8 mouse cellular contexts compared by ENCODE assay signal in the genomic region with DNA sequence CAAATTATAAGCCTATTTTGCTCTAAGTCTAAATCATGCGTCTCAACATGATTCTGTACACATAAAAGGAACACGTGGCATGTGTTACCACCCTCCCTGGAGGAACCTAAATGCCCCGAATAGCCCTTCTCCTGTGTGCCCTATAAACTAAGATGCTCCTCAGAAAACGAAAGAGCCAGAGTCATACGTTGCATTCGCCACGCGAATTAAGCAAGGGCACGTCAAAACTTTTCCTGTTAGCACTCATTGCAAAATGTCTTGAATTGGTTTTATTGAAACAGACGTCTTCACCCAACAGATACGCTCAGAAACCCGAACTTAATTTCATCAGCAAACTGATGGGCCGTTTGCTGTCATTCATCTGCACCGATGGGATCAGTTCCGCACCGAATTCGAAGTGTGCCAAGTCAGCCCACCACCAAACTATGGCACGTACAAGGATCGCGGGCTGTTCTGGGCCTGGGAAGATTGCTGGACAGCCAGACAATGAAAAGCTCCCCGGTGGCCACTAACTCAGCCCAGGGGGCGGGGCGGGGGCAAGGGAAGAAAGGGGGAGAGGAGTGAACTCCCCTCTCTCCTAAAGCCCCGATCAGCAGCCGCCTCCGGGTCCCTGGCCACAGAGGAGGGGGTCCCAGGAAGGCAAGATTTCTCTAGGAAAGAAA. TPM values are rescaled to one million over a fixed set of nuclear protein-coding genes. Genes with fewer than 3 reads are reported as not detected.
DNase-seq lines count a peak whose midpoint lies in the region; ATAC-seq and TF ChIP-seq lines count a peak whose summit lies in the region.

No protein-coding gene starts in this region.

- peaks cover 8% of the 10 kb centered on the region for H3K4me1 ChIP-seq in bone marrow macrophage, adult 2 months (ENCODE audit: control insufficient read depth, insufficient read depth, low read length)
- H3K4me1 ChIP-seq in heart, adult 2 months (ENCODE audit: control insufficient read depth, insufficient read depth, low read length) = peaks cover 5% of the 10 kb centered on the region; the same call in 1 of the 2 replicates
- peaks cover 20% of the 10 kb centered on the region for H3K4me1 ChIP-seq in kidney, embryonic 16.5 days (ENCODE audit: insufficient read depth, low read length)

- H3K9me3 ChIP-seq in kidney, embryonic 16.5 days (ENCODE audit: low read length) = no peaks in the 10 kb centered on the region

- ATAC-seq in kidney, embryonic 16.5 days (ENCODE audit: low FRiP score, low TSS enrichment) = peak; percentile 23; the same call in 1 of the 2 replicates

- TF ChIP-seq CTCF in bone marrow macrophage, adult 2 months (IDR thresholded peaks at IDR 0.05; ENCODE audit: low read depth, low read length) = no peak
- TF ChIP-seq CTCF in heart, adult 2 months (IDR thresholded peaks at IDR 0.05) = no peak

- WGBS in heart, adult 2 months = 7% methylated on average over 25 of the region's 26 CpGs
- under 1% methylated on average over 26 of the region's 26 CpGs for WGBS in kidney, embryonic 16.5 days

- DNase-seq in gastrocnemius, postnatal 14 days = peak; percentile 64
- DNase-seq in gastrocnemius, postnatal 36 days = no peak
- peak; percentile 45 to 67 for DNase-seq in heart, adult 2 months
- peak; percentile 80 for DNase-seq in mesoderm, embryonic 11.5 days (ENCODE audit: low read depth, low spot score)
- DNase-seq in thymus, postnatal 25 days = peak; percentile 5
- no peak for DNase-seq in layer of hippocampus, postnatal 36 days

- TF ChIP-seq POLR2A in bone marrow macrophage, adult 2 months (IDR thresholded peaks at IDR 0.05; ENCODE audit: borderline replicate concordance, low read depth, low read length) = no peak
- TF ChIP-seq POLR2A in heart, adult 2 months (IDR thresholded peaks at IDR 0.05; ENCODE audit: insufficient read depth, low read depth, low read length) = no peak

- no peak overlapping the region for H3K27ac ChIP-seq in bone marrow macrophage, adult 2 months (ENCODE audit: insufficient read depth, low read depth, low read length)
- peak overlapping the region; percentile 87 for H3K27ac ChIP-seq in heart, adult 2 months
- peak overlapping the region; percentile 89 for H3K27ac ChIP-seq in kidney, embryonic 16.5 days (ENCODE audit: low read length)

- peak overlapping the region; percentile 70 for H3K9ac ChIP-seq in heart, adult 2 months (ENCODE audit: low read depth, low read length)
- peak overlapping the region; percentile 78 for H3K9ac ChIP-seq in kidney, embryonic 16.5 days (replicated peaks; ENCODE audit: low read length)

- H3K36me3 ChIP-seq in heart, adult 2 months (ENCODE audit: control insufficient read depth, insufficient read depth, low read length) = no peaks in the 10 kb centered on the region
- no peaks in the 10 kb centered on the region for H3K36me3 ChIP-seq in kidney, embryonic 16.5 days (ENCODE audit: insufficient read depth, low read length)

- no peaks in the 10 kb centered on the region for H3K27me3 ChIP-seq in heart, adult 2 months (ENCODE audit: control insufficient read depth, insufficient read depth, low read length)
- H3K27me3 ChIP-seq in kidney, embryonic 16.5 days (ENCODE audit: insufficient read depth, low read length) = no peaks in the 10 kb centered on the region

- no peak for TF ChIP-seq EP300 in heart, adult 2 months (IDR thresholded peaks at IDR 0.05; ENCODE audit: insufficient read depth, low read depth, low read length)

- H3K4me2 ChIP-seq in kidney, embryonic 16.5 days (replicated peaks; ENCODE audit: low read depth, low read length) = peak overlapping the region; percentile 67

- H3K79me2 ChIP-seq in heart, adult 2 months (replicated peaks; ENCODE audit: control insufficient read depth, insufficient read depth, low read length) = peaks cover 2% of the 10 kb centered on the region; the same call in 1 of the 2 replicates

- intact Hi-C loops in gastrocnemius, postnatal 14 days (cut with DNase I; ENCODE audit: low total_unique reads) = no loop called here
- intact Hi-C loops in gastrocnemius, postnatal 36 days (cut with DNase I) = loop anchor here (5.0 kb wide), 2 partner anchors 80 to 125 kb away; no protein-coding TSS in a partner anchor
- intact Hi-C loops in heart, adult 2 months (cut with DNase I) = loop anchor here (2.0 to 5.0 kb wide), 3 partner anchors 17 to 125 kb away; no protein-coding TSS in a partner anchor

- peak overlapping the region; percentile 67 for H3K4me3 ChIP-seq in bone marrow macrophage, adult 2 months (ENCODE audit: insufficient read depth, low read length)
- peak overlapping the region; percentile 70 for H3K4me3 ChIP-seq in heart, adult 2 months
- peak overlapping the region; percentile 58 for H3K4me3 ChIP-seq in kidney, embryonic 16.5 days (ENCODE audit: low read length)

RNA-seq across cellular contexts. Expression of a gene that starts 1.2 kb away (rescaled TPM):
- 10 to 100 TPM; 28.7 to 28.8 TPM for total RNA-seq in gastrocnemius, postnatal 14 days (2021)
- total RNA-seq in gastrocnemius, postnatal 36 days (2021) = 10 to 100 TPM; 26.3 to 37.3 TPM
- polyA plus RNA-seq in bone marrow macrophage, adult 2 months (2012; ENCODE audit: insufficient read depth, insufficient read length, missing spikeins) = 0.35 TPM in 1 of 2 replicates, not detected in the other
- 10 to 100 TPM; 14.6 to 19.1 TPM for total RNA-seq in heart, adult 2 months (2021)
- polyA plus RNA-seq in heart, adult 2 months (2012; rRNA removed) = 10.0 and 14.0 TPM in 2 replicates
- 26.9 and 29.5 TPM in 2 replicates for polyA plus RNA-seq in kidney, embryonic 16.5 days (2015; fragmentation: Nextera tagmentation; extraction: Ambion mirVana)
- 10 to 100 TPM in 1 of 2 experiments, 1 to 10 TPM in 1; 9.5 to 11.6 TPM for total RNA-seq in layer of hippocampus, postnatal 36 days (2021)

RNA-seq across cellular contexts. Expression of a gene that starts 9.0 kb away (rescaled TPM):
- 10 to 100 TPM; 38.6 to 46.2 TPM for total RNA-seq in gastrocnemius, postnatal 14 days (2021)
- total RNA-seq in gastrocnemius, postnatal 36 days (2021) = 10 to 100 TPM; 34.3 to 36.2 TPM
- 15.1 and 15.5 TPM in 2 replicates for polyA plus RNA-seq in bone marrow macrophage, adult 2 months (2012; ENCODE audit: insufficient read depth, insufficient read length, missing spikeins)
- 10 to 100 TPM; 35.3 to 40.4 TPM for total RNA-seq in heart, adult 2 months (2021)
- polyA plus RNA-seq in heart, adult 2 months (2012; rRNA removed) = 10.4 and 21.0 TPM in 2 replicates
- 106 and 112 TPM in 2 replicates for polyA plus RNA-seq in kidney, embryonic 16.5 days (2015; fragmentation: Nextera tagmentation; extraction: Ambion mirVana)
- 10 to 100 TPM; 32.7 to 33.6 TPM for total RNA-seq in layer of hippocampus, postnatal 36 days (2021)

Comparison
In these comparisons a context has a peak if more than half of its experiments do, and no peak if none do; other contexts are left out.
1. DNase-seq: peak in gastrocnemius, postnatal 14 days (single experiment), heart, adult 2 months (2 of 2), mesoderm, embryonic 11.5 days (single experiment) and thymus, postnatal 25 days (single experiment); none in gastrocnemius, postnatal 36 days (0 of 2) and layer of hippocampus, postnatal 36 days (0 of 2).
2. Peak in every context shown above with its lines, with median percentiles within 50 percentile points of each other: H3K4me3 ChIP-seq.